Mouse (Mus musculus) lung, postnatal 0 days (tissue): Measurements from ENCODE around the gene Lama4.
A peak's percentile ranks its signal among the peaks of the same experiment; 100 is the strongest.

Experiments
- CTCF ChIP-seq: IDR thresholded peaks from 2 replicates; pipeline ENCODE4 v1.5.1; 2016; ENCODE audit warnings: antibody characterized with exemption, mild to moderate bottlenecking
- EP300 ChIP-seq: IDR thresholded peaks from 2 replicates; pipeline ENCODE4 v1.6.1; 2016; ENCODE audit warnings: antibody characterized with exemption, mild to moderate bottlenecking, control low read depth

DNA sequence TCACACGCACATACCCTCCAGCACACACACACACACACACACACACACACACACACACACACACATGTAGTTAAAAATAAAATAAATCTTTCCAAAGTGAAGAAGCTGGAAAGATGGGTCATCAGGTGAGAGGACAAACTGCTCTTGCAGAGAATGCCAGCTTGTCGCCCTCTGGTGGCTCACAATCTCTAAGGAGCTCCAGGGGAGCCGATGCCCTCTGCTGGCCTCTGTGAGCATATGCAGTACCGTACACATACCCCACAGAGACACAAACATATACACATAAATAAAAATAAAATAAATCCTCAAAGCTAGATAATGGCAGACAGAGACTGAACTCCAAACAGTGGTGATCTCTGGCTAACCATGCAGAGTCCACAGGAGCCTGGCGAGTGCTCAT, 99.4 kb downstream of the Lama4 start:
- TF ChIP-seq CTCF (peak; percentile 70), EP300 (no peak)
